Mouse (Mus musculus) CH12.LX (cell line): ENCODE data around the gene Znfx1. TPM values are rescaled to one million over a fixed set of nuclear protein-coding genes. Genes with fewer than 3 reads are reported as not detected.

Experiments
- DNase-seq: peaks from one replicate; pipeline ENCODE4 v3.0.0-alpha.2; 2013; ENCODE audit errors: extremely low read depth
- H3K27ac ChIP-seq: 2 replicates; pipeline ENCODE4 v1.5.1; 2012; ENCODE audit warnings: low read depth, mild to moderate bottlenecking, control low read depth, moderate library complexity; ENCODE audit not compliant: insufficient read depth
- H3K27me3 ChIP-seq: replicated peaks from 2 replicates; pipeline ENCODE3; 2012; ENCODE audit warnings: inconsistent platforms
- H3K36me3 ChIP-seq, 2 experiments: replicated peaks in 1 of 2; 2 replicates each; pipeline versions ENCODE3 to v1.6.1; 2012; ENCODE audit warnings: inconsistent platforms in 1 of 2, low read length in 1 of 2, mild to moderate bottlenecking in 1 of 2, mixed read lengths in 1 of 2, moderate library complexity in 1 of 2; ENCODE audit not compliant: control insufficient read depth in 1 of 2, insufficient read depth in 1 of 2
- H3K4me1 ChIP-seq, 2 experiments: 2 replicates each; pipeline ENCODE4 v1.6.1; 2012; ENCODE audit warnings: inconsistent platforms in 1 of 2, moderate library complexity in 1 of 2; ENCODE audit not compliant: insufficient read depth in 2 of 2, control insufficient read depth in 1 of 2
- H3K4me2 ChIP-seq: 2 replicates; pipeline ENCODE4 v1.6.1; 2012; ENCODE audit warnings: low read depth, mild to moderate bottlenecking, control low read depth; ENCODE audit not compliant: poor library complexity, insufficient read depth, severe bottlenecking
- H3K4me3 ChIP-seq, 3 experiments: fragments of 150-350 bp in 1 of 3; sonication (generic) in 1 of 3; replicated peaks in 1 of 3; 2 replicates each; pipeline versions ENCODE3 to v1.5.1; 2011 to 2012; ENCODE audit warnings: low read depth in 2 of 3, low read length in 2 of 3, mild to moderate bottlenecking in 2 of 3, moderate library complexity in 2 of 3, control low read depth in 1 of 3, improper control_type of control experiment in 1 of 3, inconsistent platforms in 1 of 3, mixed read lengths in 1 of 3; ENCODE audit not compliant: poor library complexity in 1 of 3
- H3K79me2 ChIP-seq: replicated peaks from 2 replicates; pipeline ENCODE4 v1.6.1; 2012; ENCODE audit warnings: mild to moderate bottlenecking, moderate library complexity; ENCODE audit not compliant: control insufficient read depth, poor library complexity, insufficient read depth, severe bottlenecking; ENCODE audit errors: extremely low read depth
- H3K9ac ChIP-seq: 2 replicates; pipeline ENCODE4 v1.6.1; 2012; ENCODE audit warnings: low read depth, mild to moderate bottlenecking, control low read depth, moderate library complexity; ENCODE audit not compliant: insufficient read depth
- H3K9me3 ChIP-seq: replicated peaks from 2 replicates; pipeline ENCODE3; 2012; ENCODE audit warnings: low read length, inconsistent platforms, mixed read lengths
- CHD2 ChIP-seq: IDR thresholded peaks from 2 replicates; pipeline ENCODE4 v1.6.1; 2011; ENCODE audit warnings: low read length, improper control_type of control experiment
- ELF1 ChIP-seq: IDR thresholded peaks from 2 replicates; pipeline ENCODE4 v1.6.1; 2014; ENCODE audit warnings: low read depth, mild to moderate bottlenecking, inconsistent platforms, low read length, improper control_type of control experiment
- EP300 ChIP-seq: IDR thresholded peaks from 2 replicates; pipeline ENCODE4 v1.6.1; 2011; ENCODE audit warnings: low read length, improper control_type of control experiment
- ETS1 ChIP-seq: conservative IDR thresholded peaks from 2 replicates; pipeline ENCODE4 v1.6.1; 2012; ENCODE audit warnings: low read depth, mild to moderate bottlenecking, inconsistent platforms, low read length, improper control_type of control experiment, moderate library complexity
- HCFC1 ChIP-seq: IDR thresholded peaks from 2 replicates; pipeline ENCODE4 v1.6.1; 2012; ENCODE audit warnings: low read depth, mild to moderate bottlenecking, inconsistent platforms, low read length, improper control_type of control experiment
- IRF4 ChIP-seq: IDR thresholded peaks from 2 replicates; pipeline ENCODE4 v1.6.1; 2014; ENCODE audit warnings: low read depth, mild to moderate bottlenecking, inconsistent platforms, low read length, improper control_type of control experiment
- JUND ChIP-seq: conservative IDR thresholded peaks from 2 replicates; pipeline ENCODE4 v1.6.1; 2011; ENCODE audit warnings: low read depth, low read length, improper control_type of control experiment
- MAFK ChIP-seq: IDR thresholded peaks from 2 replicates; pipeline ENCODE4 v1.6.1; 2011; ENCODE audit warnings: low read length, improper control_type of control experiment; ENCODE audit not compliant: insufficient replicate concordance
- MAZ ChIP-seq: IDR thresholded peaks from 2 replicates; pipeline ENCODE4 v1.6.1; 2012; ENCODE audit warnings: low read depth, mild to moderate bottlenecking, inconsistent platforms, low read length, improper control_type of control experiment, moderate library complexity
- MYC ChIP-seq: IDR thresholded peaks from 2 replicates; pipeline ENCODE4 v1.6.1; 2011; ENCODE audit warnings: low read depth, mild to moderate bottlenecking, improper control_type of control experiment, low read length
- NRF1 ChIP-seq: IDR thresholded peaks from 2 replicates; pipeline ENCODE4 v1.6.1; 2014; ENCODE audit warnings: low read depth, mild to moderate bottlenecking, inconsistent platforms, low read length, improper control_type of control experiment, moderate library complexity
- PAX5 ChIP-seq: IDR thresholded peaks from 2 replicates; pipeline ENCODE4 v1.6.1; 2012; ENCODE audit warnings: low read length, inconsistent platforms, mixed read lengths
- POLR2A ChIP-seq: IDR thresholded peaks from 2 replicates; pipeline ENCODE4 v1.6.1; 2011; ENCODE audit warnings: low read depth, mild to moderate bottlenecking, improper control_type of control experiment, low read length
- RAD21 ChIP-seq: IDR thresholded peaks from 2 replicates; pipeline ENCODE4 v1.6.1; 2011; ENCODE audit warnings: low read depth, mild to moderate bottlenecking, low read length, improper control_type of control experiment, moderate library complexity
- SIN3A ChIP-seq: IDR thresholded peaks from 2 replicates; pipeline ENCODE4 v1.6.1; 2012; ENCODE audit warnings: low read length, improper control_type of control experiment, inconsistent platforms
- TBP ChIP-seq: conservative IDR thresholded peaks from 2 replicates; pipeline ENCODE4 v1.6.1; 2011; ENCODE audit warnings: low read depth, low read length, improper control_type of control experiment
- UBTF ChIP-seq: IDR thresholded peaks from 2 replicates; pipeline ENCODE4 v1.6.1; 2012; ENCODE audit warnings: low read depth, mild to moderate bottlenecking, inconsistent platforms, low read length, improper control_type of control experiment, moderate library complexity
- ZC3H11A ChIP-seq: IDR thresholded peaks from 2 replicates; pipeline ENCODE4 v1.6.1; 2012; ENCODE audit warnings: low read depth, mild to moderate bottlenecking, inconsistent platforms, low read length, improper control_type of control experiment
- dilution Hi-C: fragments of 300-500 bp; cut with MboI; formaldehyde crosslinking; loops from 2 replicates; pipeline ENCODE4 v1.14.3; 2020; ENCODE audit warnings: low sequenced_read_pairs; ENCODE audit not compliant: extremely low pct_unique_long_range_greater_than_20kb, extremely low pct_ligation_motif_present
- in situ Hi-C: fragments of 300-500 bp; cut with MboI; formaldehyde crosslinking; loops from 3 replicates; pipeline ENCODE4 v1.14.3; 2019; ENCODE audit warnings: low sequenced_read_pairs, low pct_ligation_motif_present, low pct_unique_long_range_greater_than_20kb, mixed read lengths
- polyA plus RNA-seq: library from polyadenylated mRNA; unstranded; fragments of >175 nt; gene quantifications from 2 replicates; pipeline ENCODE4 v1.2.1, GENCODE M21; 2012; ENCODE audit warnings: low read depth; ENCODE audit not compliant: insufficient read length
- total RNA-seq, 2 experiments: library from RNA; depleted of rRNA; stranded (reverse); fragments of 300-350 nt in 1 of 2; fragments of >200 nt in 1 of 2; gene quantifications; 2 replicates each; pipeline ENCODE4 v1.2.3; 2012 to 2014

The Znfx1 gene
- total and polyA plus RNA-seq, 3 experiments, result 5.1 to 9.0 (median 8.1) TPM

DNA sequence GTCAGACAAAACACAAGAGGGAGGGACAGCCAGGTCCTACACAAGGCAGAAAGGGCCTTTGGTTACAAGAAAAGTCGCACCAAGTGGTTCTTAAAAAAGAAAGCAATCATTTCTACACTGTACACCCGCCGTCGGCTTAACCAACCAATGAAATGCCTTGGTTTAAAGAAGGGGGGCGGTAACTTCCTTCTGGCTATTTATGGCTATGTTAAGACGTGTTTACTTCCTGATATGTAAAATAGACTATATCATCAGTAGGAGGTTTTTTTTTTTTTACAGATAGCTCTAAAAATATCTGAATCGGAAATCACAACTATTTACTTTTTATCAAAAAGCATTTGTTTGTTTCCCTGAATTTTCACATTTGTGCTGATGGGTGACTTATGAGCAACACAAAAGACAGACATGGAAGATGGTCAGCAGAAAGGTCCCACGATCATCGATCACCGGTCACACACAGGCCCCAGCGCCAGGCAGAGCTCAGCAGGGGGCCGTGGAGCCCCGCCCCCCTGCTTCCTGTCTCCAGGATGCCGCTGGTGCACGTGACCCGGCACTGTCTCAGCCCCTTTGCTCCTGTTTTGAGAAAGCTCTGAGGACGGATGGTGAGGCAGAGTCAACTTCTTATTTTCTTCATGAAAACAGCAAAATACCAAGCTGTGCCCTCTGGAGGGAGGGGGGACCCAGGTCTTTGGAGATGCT, 39.1 kb upstream of the Znfx1 start (continued):
- TF ChIP-seq RAD21, result no peak
- TF ChIP-seq NRF1, result 0 out of 2 replicates have a peak, but pooled peaks have one; percentile 12
- no peak; the same call in 1 of the 2 replicates for TF ChIP-seq JUND
- TF ChIP-seq MAZ, result peak; percentile 58; the same call in 1 of the 2 replicates
- TF ChIP-seq MYC, result 0 out of 2 replicates have a peak, but pooled peaks have one; percentile 10
- peak; percentile 81 for TF ChIP-seq ELF1
- peak; percentile 62; the same call in 1 of the 2 replicates for TF ChIP-seq HCFC1
- TF ChIP-seq SIN3A, result peak; percentile 66
- TF ChIP-seq CHD2, result peak; percentile 19; the same call in 1 of the 2 replicates
- TF ChIP-seq MAFK, result no peak
- peak; percentile 40 for TF ChIP-seq POLR2A
- peak; percentile 35 for TF ChIP-seq ETS1
- TF ChIP-seq TBP, result peak; percentile 50; the same call in 1 of the 2 replicates
- peak; percentile 70 for TF ChIP-seq IRF4

DNA sequence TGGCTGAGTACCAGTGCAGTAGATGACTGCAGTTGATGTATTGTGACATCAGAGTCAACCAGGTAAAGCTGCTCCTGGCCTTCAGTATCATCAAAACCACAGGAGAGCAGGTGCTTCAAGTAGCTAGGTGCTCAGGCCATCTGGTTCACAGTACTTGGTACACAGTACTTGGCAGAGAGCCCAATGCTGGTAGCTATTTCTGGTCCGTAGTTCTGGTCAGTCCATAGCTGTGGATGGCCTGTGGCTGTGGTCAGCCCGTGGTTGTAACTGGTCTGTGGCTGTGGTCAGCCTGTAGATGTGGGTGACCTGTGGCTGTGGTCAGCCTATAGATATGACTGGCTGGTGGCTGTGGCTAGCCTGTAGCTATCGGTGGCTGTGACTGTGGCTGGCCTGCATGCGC, 31.9 kb upstream of the Znfx1 start:
- H3K27me3 ChIP-seq, result peaks cover 3% of the 10 kb centered on the region
- no peak overlapping the region for H3K4me2 ChIP-seq
- no peak overlapping the region for H3K4me3 ChIP-seq
- no peak overlapping the region for H3K27ac ChIP-seq
- no peak for DNase-seq
- TF ChIP-seq UBTF (no peak), MYC (no peak), JUND (no peak), PAX5 (no peak)
- H3K79me2 ChIP-seq, result no peaks in the 10 kb centered on the region
- H3K4me1 ChIP-seq, result peaks cover 7 to 8% of the 10 kb centered on the region in 2 experiments; a peak in 3 of 4 replicates
- H3K9me3 ChIP-seq, result peaks cover 7% of the 10 kb centered on the region
- dilution Hi-C loops, result no loop called here
- in situ Hi-C loops, result no loop called here
- no peak overlapping the region for H3K9ac ChIP-seq
- H3K36me3 ChIP-seq, result no peaks in the 10 kb centered on the region

DNA sequence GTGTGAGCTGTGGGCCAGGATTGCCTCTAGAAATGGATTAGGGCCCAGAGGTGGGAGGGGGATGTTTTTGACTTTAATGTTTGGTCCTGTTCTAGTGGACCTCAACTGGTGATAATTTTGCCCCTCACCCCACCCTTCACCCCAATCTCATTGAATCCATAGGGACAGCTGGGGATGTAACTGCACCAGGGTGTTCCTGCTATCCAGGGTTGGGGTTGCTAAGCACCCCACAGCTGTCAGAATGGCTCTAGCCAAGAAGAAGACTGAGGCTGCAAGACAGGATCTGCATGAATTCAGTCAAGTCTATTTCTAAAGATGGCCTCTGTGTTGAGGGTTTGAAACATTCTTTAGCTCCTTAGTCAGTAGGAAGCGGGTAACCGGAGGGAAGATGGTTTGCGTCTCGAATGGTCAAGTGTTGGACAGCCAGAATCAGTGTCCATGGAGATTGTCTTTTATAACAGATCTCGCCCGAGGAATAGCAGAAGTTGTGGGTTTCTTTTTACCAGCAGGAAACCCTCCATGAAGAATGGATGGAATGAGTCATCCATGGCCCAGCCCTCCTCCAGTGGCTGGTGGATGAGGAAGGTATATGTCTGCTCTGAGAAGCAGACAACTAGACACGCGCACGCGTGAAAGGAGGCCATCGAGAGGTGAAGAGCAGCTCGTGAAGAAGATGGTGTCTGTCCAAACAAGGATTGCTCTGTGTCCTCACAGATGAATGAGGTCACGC, 30.5 kb upstream of the Znfx1 start:
- Histone ChIP-seq H3K4me3 (no peak overlapping the region), H3K27me3 (peaks cover 11% of the 10 kb centered on the region), H3K9me3 (peaks cover 7% of the 10 kb centered on the region), H3K79me2 (no peaks in the 10 kb centered on the region), H3K36me3 (no peaks in the 10 kb centered on the region), H3K27ac (no peak overlapping the region), H3K4me2 (no peak overlapping the region), H3K9ac (no peak overlapping the region), H3K4me1 (peaks cover 7% of the 10 kb centered on the region in 2 experiments; a peak in 3 of 4 replicates)
- dilution Hi-C loops (no loop called here), in situ Hi-C loops (no loop called here)
- TF ChIP-seq JUND (0 out of 2 replicates have a peak, but pooled peaks have one; percentile 26), EP300 (peak; percentile 41; the same call in 1 of the 2 replicates), ZC3H11A (no peak), NRF1 (peak; percentile 57), POLR2A (no peak)
- peak; percentile 62 for DNase-seq
